Mouse (Mus musculus): ENCODE measurements around the gene Hmgb1. TPM values are rescaled to one million over a fixed set of nuclear protein-coding genes. Genes with fewer than 3 reads are reported as not detected.

Hmgb1 gene
- polyA plus RNA-seq, 1 experiment from 2014 or later, result 136 TPM

GRCm38 (mm10) chr5:149017181-149017580 is 167.1 kb downstream of the Hmgb1 start:
- ATAC-seq (no peak), DNase-seq (ENCODE audit: low read depth, low spot score) (no peak)
- CTCF ChIA-PET, result interaction anchor here (1.5 kb wide), 1 partner anchor 19 kb away, joined by 3 read pairs; no protein-coding TSS in a partner anchor
- no peaks in the 10 kb centered on the region for H3K27me3 ChIP-seq
- in situ Hi-C loops (cut with MboI; ENCODE audit: low pct_unique_long_range_greater_than_20kb), result no loop called here
- TF ChIP-seq CTCF (IDR thresholded peaks at IDR 0.05), result no peak
- POLR2A ChIA-PET, result no interaction called here

GRCm38 (mm10) chr5:149016261-149016660 is 168.0 kb downstream of the Hmgb1 start:
- no peaks in the 10 kb centered on the region for H3K27me3 ChIP-seq
- no peak for TF ChIP-seq CTCF (IDR thresholded peaks at IDR 0.05)
- ChIA-PET POLR2A (no interaction called here), CTCF (interaction anchor here (1.5 kb wide), 1 partner anchor 19 kb away, joined by 3 read pairs; no protein-coding TSS in a partner anchor)
- in situ Hi-C loops (cut with MboI; ENCODE audit: low pct_unique_long_range_greater_than_20kb), result no loop called here
- ATAC-seq (no peak), DNase-seq (ENCODE audit: low read depth, low spot score) (no peak)

GRCm38 (mm10) chr5:149015335-149016201 is 168.7 kb downstream of the Hmgb1 start:
- DNase-seq (ENCODE audit: low read depth, low spot score), result no peak
- in situ Hi-C loops (cut with MboI; ENCODE audit: low pct_unique_long_range_greater_than_20kb), result no loop called here
- ATAC-seq, result no peak
- TF ChIP-seq CTCF (IDR thresholded peaks at IDR 0.05), result no peak
- H3K27me3 ChIP-seq, result no peaks in the 10 kb centered on the region
- ChIA-PET POLR2A (no interaction called here), CTCF (interaction anchor here (0.9 to 1.5 kb wide), 2 partner anchors 18 to 34 kb away, joined by 3 read pairs; no protein-coding TSS in a partner anchor)

- ChIA-PET CTCF (interaction anchor here (0.9 to 1.2 kb wide), 2 partner anchors 9 to 35 kb away, joined by 3 read pairs; no protein-coding TSS in a partner anchor), POLR2A (interaction anchor here (0.7 kb wide), 1 partner anchor 132 kb away, joined by 3 read pairs; no protein-coding TSS in a partner anchor)
- TF ChIP-seq CTCF (IDR thresholded peaks at IDR 0.05), result no peak
- no peak for ATAC-seq
- in situ Hi-C loops (cut with MboI; ENCODE audit: low pct_unique_long_range_greater_than_20kb), result no loop called here
- no peaks in the 10 kb centered on the region for H3K27me3 ChIP-seq
- no peak for DNase-seq (ENCODE audit: low read depth, low spot score)
Measured at GRCm38 (mm10) chr5:149014600-149015268, 169.6 kb downstream of the Hmgb1 start.

GRCm38 (mm10) chr5:149013817-149014508 is 170.3 kb downstream of the Hmgb1 start:
- in situ Hi-C loops (cut with MboI; ENCODE audit: low pct_unique_long_range_greater_than_20kb), result no loop called here
- ChIA-PET POLR2A (no interaction called here), CTCF (interaction anchor here (1.2 kb wide), 1 partner anchor 8 kb away, joined by 3 read pairs; no protein-coding TSS in a partner anchor)
- no peaks in the 10 kb centered on the region for H3K27me3 ChIP-seq
- no peak for ATAC-seq
- DNase-seq (ENCODE audit: low read depth, low spot score), result no peak
- TF ChIP-seq CTCF (IDR thresholded peaks at IDR 0.05), result no peak

- no peak for ATAC-seq
- no peaks in the 10 kb centered on the region for H3K27me3 ChIP-seq
- ChIA-PET CTCF (interaction anchor here (2.0 kb wide), 1 partner anchor 12 kb away, joined by 8 read pairs; no protein-coding TSS in a partner anchor), POLR2A (interaction anchor here (0.6 to 0.7 kb wide), 3 partner anchors 450 to 1250 kb away, joined by 3 to 10 read pairs (median 3); no protein-coding TSS in a partner anchor)
- in situ Hi-C loops (cut with MboI; ENCODE audit: low pct_unique_long_range_greater_than_20kb), result no loop called here
- TF ChIP-seq CTCF (IDR thresholded peaks at IDR 0.05), result no peak
- no peak for DNase-seq (ENCODE audit: low read depth, low spot score)
Measured at GRCm38 (mm10) chr5:149009111-149009510, 175.2 kb downstream of the Hmgb1 start.

GRCm38 (mm10) chr5:149007295-149007646 is 177.0 kb downstream of the Hmgb1 start:
- DNase-seq (ENCODE audit: low read depth, low spot score) (no peak), ATAC-seq (no peak)
- in situ Hi-C loops (cut with MboI; ENCODE audit: low pct_unique_long_range_greater_than_20kb), result no loop called here
- POLR2A ChIA-PET, result no interaction called here
- CTCF ChIA-PET, result interaction anchor here (0.6 to 1.3 kb wide), 2 partner anchors 13 to 59 kb away, joined by 3 read pairs; no protein-coding TSS in a partner anchor
- H3K27me3 ChIP-seq, result no peaks in the 10 kb centered on the region
- TF ChIP-seq CTCF (IDR thresholded peaks at IDR 0.05), result no peak

GRCm38 (mm10) chr5:149006362-149007294 is 177.7 kb downstream of the Hmgb1 start:
- ChIA-PET POLR2A (interaction anchor here (0.6 to 1.9 kb wide), 4 partner anchors 10 to 187 kb away, joined by 3 to 9 read pairs (median 4); partner anchors contain the start of gene Gm42791), CTCF (interaction anchor here (0.6 to 1.7 kb wide), 10 partner anchors 8 to 176 kb away, joined by 3 to 6 read pairs (median 4); no protein-coding TSS in a partner anchor)
- in situ Hi-C loops (cut with MboI; ENCODE audit: low pct_unique_long_range_greater_than_20kb), result no loop called here
- no peaks in the 10 kb centered on the region for H3K27me3 ChIP-seq
- ATAC-seq (peak; percentile 78), DNase-seq (ENCODE audit: low read depth, low spot score) (peak; percentile 85)
- peak; percentile 98 for TF ChIP-seq CTCF (IDR thresholded peaks at IDR 0.05)

GRCm38 (mm10) chr5:149005701-149006361 is 178.5 kb downstream of the Hmgb1 start:
- POLR2A ChIA-PET, result interaction anchor here (0.6 to 1.9 kb wide), 5 partner anchors 10 to 188 kb away, joined by 3 to 9 read pairs (median 3); partner anchors contain the start of gene Gm42791
- TF ChIP-seq CTCF (IDR thresholded peaks at IDR 0.05), result no peak
- CTCF ChIA-PET, result interaction anchor here (0.7 to 1.7 kb wide), 11 partner anchors 8 to 371 kb away, joined by 3 to 6 read pairs (median 3); no protein-coding TSS in a partner anchor
- in situ Hi-C loops (cut with MboI; ENCODE audit: low pct_unique_long_range_greater_than_20kb), result no loop called here
- no peak for DNase-seq (ENCODE audit: low read depth, low spot score)
- H3K27me3 ChIP-seq, result no peaks in the 10 kb centered on the region
- ATAC-seq, result no peak

Data from Patski (cell line).